Mouse (Mus musculus): ENCODE measurements around the gene Znrf4. TPM values are rescaled to one million over a fixed set of nuclear protein-coding genes. Genes with fewer than 3 reads are reported as not detected.
"Not testable (repeated sequence)": the region's sequence is repeated elsewhere in the genome, so short reads cannot be mapped to it uniquely, and the experiment has no call there.

The Znrf4 gene
- total RNA-seq, 2 experiments from 2014 or later: not detected

- peak; percentile 51 for DNase-seq
- intact Hi-C loops (cut with DNase I): no loop called here
Measured at GRCm38 (mm10) chr17:56536874-56537273, 24.6 kb upstream of the Znrf4 start.

DNA sequence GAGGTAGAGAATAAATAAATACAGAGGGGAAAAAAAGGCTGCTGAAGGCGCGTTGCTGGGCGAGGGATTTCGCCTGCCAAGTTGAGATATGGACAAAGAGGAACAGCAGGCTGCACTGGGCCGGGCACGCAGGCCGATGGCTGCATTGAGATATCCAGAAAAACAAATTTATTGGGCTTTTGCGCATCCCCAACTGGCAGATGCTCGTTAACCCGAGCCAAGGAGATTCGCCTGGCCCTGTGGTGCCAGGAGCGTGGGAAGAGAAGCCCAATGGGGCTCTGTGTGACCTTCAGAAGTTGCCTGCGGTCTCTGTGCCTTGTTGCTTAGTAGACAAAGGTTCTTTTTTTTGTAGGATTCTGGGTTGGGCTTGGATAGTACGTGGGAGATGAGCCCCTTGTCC lies 24.0 kb upstream of the Znrf4 start:
- DNase-seq: peak; percentile 81
- intact Hi-C loops (cut with DNase I): no loop called here

DNA sequence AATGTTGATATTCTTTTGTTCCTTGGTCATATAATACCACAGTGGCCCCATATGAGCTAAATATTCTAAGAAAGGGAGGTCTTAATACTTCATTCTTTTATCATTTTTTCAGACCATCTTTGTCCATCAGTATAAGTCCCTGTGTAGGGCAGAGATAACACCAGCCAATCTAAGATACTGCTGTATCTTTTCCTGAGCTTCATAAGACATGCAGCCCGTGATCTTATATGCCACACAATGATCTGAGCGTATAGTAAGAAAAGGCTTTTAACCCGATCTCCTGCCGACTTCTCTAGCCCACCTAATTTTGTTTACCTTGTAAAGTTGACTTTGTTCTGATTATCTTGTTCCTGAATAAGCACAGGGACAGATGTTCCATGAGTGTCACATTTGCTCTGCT lies 12.7 kb upstream of the Znrf4 start:
- no peak for DNase-seq
- intact Hi-C loops (cut with DNase I): no loop called here

DNA sequence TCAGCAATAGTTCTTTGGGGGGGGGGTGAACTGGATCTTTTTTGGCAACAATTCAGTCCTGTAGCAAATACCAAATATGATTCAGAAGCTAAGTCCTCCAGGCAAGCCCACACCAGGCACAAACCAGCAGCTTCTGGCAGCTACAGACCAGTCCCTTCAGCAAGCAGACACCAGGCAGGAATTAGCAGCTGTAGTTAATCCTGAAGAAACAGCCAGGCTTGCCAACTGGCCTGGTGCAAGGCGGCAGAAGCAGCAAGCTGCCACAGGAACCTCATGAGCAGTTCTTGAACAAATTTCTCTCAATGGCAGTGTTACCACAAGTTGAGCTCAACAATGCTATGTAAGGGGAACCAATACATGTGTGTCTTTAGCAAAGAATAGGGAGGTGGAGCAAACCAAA lies 10.5 kb upstream of the Znrf4 start:
- peak; percentile 57 for DNase-seq
- intact Hi-C loops (cut with DNase I): no loop called here

- intact Hi-C loops (cut with DNase I): no loop called here
- DNase-seq: peak; percentile 86
Measured at GRCm38 (mm10) chr17:56515690-56516410, 3.6 kb upstream of the Znrf4 start.

- no peak for DNase-seq
- intact Hi-C loops (cut with DNase I): no loop called here
Measured at GRCm38 (mm10) chr17:56514916-56515315, 2.7 kb upstream of the Znrf4 start.

- DNase-seq: no peak
- intact Hi-C loops (cut with DNase I): no loop called here
Measured at GRCm38 (mm10) chr17:56514330-56514729, 2.1 kb upstream of the Znrf4 start.

DNA sequence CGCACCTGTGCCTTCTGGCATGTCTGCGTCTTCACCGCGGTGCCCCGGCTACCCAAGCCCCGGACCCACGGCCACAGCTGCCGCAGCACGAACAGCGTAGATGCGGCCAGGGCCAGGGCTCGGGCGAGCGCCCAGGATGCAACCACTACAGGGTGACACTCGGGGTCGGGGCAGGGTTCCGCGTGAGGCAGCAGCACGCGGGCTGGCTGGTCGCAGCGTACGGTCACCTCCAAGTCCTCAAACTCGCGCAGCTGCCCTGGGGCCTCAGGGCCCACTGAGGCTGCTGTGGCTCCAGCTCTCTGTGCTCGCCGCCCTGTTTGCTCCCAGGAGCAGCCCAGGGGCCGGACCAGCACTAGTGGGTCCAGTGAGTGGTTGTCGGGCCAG lies 532 bp downstream of the Znrf4 start:
- no peak for DNase-seq
- intact Hi-C loops (cut with DNase I): no loop called here

DNA sequence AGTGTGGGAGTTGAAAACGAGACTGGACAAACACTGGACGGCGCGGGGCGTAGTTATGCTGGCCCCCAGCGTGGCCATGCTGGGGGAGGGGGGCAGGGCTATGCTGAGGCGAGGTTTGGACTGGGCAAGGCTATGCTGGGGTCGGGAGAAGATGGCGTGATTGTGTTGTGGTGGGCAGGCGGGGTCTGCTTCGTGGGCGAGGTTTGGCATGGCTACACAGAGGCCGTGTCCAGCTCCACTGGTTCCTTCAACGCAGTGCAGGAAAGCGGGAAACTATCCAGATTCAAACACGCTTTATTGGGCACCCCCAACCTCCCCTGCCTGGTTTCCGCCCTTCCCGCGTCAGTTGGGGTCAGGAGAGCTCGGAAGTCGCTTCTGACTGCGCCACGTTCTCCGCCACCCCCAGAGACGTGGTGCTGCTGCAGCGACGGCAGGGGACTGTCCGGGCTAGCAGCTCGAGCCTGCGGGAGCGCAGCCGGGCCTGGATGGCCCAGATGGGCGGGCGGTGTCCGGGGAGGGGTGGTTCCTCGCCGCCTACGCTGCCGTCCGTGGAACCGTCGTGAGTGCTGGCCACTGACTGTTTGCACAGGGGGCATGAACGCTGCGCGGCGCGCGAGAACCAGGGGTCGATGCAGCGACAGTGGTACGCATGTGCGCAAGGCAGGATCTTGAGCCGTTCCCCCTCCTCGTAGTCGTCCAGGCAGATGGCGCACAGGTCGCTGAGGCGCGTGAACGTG lies 1.1 kb downstream of the Znrf4 start:
- intact Hi-C loops (cut with DNase I): no loop called here

DNA sequence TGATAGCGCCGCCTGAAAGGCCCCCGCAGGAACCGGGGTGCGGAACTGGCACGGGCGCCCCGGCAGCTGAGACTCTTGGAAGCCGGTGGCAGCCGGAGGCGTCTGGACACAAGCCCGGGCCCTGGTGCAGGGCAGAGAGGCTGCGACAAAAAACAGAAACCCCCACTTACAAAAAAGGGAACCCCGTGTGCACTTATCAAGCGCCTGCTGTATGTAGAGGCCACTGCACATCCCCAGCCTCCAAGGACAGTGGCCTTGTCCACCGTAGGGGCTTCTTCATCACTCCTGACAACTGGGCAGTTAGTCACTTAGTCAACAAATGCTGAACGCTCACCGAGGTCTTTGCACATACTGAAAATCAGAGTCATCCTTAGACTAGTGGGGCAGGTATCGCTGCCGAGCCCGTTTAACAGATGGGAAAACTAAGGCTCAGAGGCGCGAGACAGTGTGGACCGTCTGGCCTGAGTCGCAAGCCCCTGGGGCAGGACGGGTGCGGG lies 1.7 kb downstream of the Znrf4 start:
- intact Hi-C loops (cut with DNase I): no loop called here
- DNase-seq: peak; percentile 81

More for the DNA sequence above, 1.1 kb downstream of the Znrf4 start:
- peak; percentile 73 for DNase-seq

DNA sequence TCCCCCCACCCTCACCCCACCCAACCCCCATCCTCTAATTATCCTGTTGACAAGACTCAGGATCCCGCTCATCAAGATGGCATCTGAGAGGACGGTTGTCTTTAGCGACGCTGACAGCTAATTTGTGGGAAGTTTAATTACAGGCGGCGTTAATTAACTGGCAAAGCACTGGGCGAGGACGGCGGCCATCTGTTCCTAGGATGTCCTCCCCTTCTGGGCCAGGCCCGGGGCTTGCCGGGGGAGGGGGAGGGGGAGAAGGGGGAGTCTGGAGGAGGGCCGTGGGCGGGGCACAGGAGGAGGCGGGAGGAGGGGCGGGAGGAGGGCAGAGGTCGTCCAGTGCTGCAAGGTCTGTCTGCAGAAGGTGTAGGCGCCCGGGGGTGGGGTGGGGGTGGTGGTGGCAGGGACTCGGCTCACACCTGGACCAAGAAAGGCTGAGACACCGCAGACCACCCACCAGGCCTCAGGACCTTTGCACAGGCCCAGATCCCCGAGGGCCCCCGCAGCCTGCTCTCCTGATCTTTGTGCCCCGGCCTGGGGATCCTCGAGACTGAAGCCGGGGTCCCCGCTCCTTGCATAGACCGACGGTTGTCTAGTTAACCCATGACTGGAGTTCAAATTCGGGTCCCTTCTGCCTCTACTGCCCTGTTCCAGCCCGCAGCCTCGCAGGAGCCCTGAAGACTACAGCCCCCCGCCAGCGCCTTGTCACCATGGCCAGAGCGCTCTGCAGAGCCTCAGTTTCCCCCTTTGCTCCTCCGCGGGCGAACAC lies 2.3 kb downstream of the Znrf4 start:
- intact Hi-C loops (cut with DNase I): no loop called here
- peak; percentile 96 for DNase-seq

- intact Hi-C loops (cut with DNase I): no loop called here
- DNase-seq: peak; percentile 59
Measured at GRCm38 (mm10) chr17:56509021-56509640, 3.1 kb downstream of the Znrf4 start.

GRCm38 (mm10) chr17:56507161-56508068 lies 4.8 kb downstream of the Znrf4 start:
- intact Hi-C loops (cut with DNase I): no loop called here
- peak; percentile 97 for DNase-seq

DNA sequence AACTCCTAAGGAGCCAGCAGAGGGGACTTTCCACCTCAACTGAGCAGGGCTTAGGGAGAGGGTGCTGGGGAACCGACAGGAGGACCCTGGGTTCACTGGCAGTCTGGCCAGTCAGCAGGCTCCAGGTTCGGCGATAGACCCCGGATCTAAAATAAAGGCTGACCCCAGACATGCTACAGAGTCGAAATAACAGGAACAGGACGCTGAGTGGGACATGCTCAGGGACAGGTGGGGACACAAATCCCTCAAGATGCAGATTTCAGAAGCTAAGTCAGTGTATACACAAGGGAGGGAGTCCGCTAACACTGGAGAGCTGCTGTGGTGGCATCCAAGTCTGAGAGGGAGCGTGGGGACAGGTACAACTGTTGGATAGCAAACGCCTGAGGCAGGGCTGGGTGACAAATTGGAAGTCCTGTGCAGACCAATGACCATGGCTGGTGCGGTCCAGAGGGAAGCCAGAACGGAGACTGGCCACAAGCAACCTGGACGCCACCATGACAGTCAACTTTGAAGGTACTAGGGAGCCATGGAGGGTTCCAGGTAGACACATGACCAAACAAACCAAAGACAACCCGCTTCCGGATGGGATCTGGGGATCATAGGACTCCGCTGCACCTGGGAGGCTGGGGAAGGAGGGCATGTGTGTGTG lies 5.7 kb downstream of the Znrf4 start:
- DNase-seq: no peak

DNA sequence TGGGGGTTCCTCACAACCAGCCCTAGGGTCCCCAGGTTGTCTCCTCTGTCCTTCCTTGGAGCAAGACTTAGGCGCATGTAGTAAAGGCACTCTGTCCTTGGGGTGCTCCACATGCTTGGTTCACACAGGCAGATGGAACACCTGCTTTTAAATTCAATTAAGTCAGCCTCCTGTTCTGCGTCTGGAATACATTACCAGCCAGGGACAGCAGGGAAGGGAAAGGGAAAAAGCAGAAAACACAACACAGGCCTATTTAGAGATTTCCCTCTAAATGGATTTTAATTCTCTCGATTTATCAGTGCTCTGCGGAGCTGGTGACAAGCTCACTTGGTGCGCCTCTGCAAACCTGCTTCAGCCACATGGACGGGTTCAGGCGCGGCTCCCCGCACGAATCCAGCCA lies 6.8 kb downstream of the Znrf4 start:
- intact Hi-C loops (cut with DNase I): no loop called here
- no peak for DNase-seq

More for the DNA sequence above, 5.7 kb downstream of the Znrf4 start:
- intact Hi-C loops (cut with DNase I): no loop called here

GRCm38 (mm10) chr17:56502526-56502925 lies 9.7 kb downstream of the Znrf4 start:
- intact Hi-C loops (cut with DNase I): no loop called here
- DNase-seq: peak; percentile 95

GRCm38 (mm10) chr17:56501635-56502400 lies 10.4 kb downstream of the Znrf4 start:
- DNase-seq; intact Hi-C loops (cut with DNase I): not testable (repeated sequence)

DNA sequence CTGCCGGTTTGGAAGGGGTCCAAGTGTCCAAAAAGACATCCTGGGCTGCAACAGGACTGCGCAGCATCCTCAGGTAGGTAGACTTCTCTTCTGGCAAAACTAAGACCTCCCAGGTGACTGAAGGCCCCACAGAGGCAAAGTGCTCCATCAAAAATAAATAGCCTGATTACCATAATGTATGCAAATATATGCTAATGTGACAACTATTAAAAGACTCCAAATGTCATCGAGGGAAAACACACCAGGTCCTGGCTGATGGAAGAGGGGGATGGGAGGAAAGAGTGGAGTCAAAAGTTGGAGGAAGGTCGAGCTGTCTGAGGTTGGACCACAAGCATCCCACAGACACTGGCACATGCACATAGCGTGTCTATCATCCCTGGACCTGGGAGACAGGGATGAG lies 13.0 kb downstream of the Znrf4 start:
- intact Hi-C loops (cut with DNase I): no loop called here
- no peak for DNase-seq

DNA sequence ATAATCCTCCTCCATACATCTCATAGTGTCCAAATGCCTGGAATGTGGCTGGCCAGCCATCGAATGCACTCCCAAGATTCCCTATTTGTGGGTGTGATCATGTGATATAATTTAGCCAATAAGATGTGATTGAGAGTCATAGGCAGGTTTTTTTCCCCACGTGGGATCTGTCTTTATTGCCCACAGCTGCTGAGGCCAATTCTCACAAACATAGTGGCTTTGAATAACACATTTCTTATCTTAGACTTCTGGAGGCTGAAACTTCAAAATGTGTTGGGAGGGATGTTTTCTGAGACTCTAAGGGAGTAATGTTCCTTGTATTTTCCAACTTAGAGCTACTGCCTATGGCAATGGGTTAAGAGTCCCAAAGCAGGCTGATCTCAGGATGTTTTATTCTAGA lies 17.8 kb downstream of the Znrf4 start:
- no peak for DNase-seq
- intact Hi-C loops (cut with DNase I): no loop called here

Data from left cerebral cortex, postnatal 4 days (tissue).